In the genomic region with DNA sequence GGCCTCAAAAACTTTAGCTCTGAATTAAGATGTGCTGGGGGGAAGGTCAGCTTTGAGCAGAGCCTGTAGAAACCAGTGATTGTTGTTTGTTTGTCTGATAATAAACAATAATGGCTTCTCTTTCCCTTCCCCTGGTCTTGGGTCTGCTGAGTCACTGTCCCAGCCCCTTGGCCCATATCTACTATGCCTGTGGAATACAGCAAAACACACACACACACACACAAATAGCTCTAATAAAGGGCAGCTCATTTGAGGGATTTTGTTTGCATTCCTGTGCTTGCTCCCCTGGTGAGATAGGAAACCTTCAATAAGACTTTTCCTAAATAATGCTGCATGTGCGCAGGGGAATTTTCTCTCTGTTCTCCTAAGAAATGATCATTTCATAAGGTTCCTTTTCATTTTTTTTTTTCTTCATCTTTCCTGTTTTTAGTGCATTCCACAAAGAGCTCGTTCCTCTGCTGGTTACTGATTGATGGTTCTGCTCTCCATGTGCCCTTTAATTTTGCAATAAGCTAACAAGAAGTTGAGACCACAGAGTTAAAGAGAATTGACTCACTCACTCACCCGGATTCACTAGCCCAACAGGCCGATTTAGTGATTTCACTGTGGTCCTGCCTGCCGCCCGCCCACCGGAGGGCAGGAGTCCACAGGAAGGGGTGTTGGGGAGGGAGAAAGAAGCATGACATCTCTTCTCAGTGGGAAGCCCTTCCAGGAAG, we compare ENCODE assay signal across 8 mouse cellular contexts.
DNase-seq lines count a peak whose midpoint lies in the region; ATAC-seq and TF ChIP-seq lines count a peak whose summit lies in the region.

No protein-coding gene starts in this region.

- no peak overlapping the region for H3K9ac ChIP-seq in midbrain, embryonic 14.5 days (replicated peaks; ENCODE audit: low read length)
- H3K9ac ChIP-seq in lung, embryonic 14.5 days: no peak overlapping the region
- H3K9ac ChIP-seq in hindbrain, embryonic 13.5 days: no peak overlapping the region

- DNase-seq in midbrain, embryonic 10.5 days (ENCODE audit: low spot score): no peak
- no peak for DNase-seq in midbrain, embryonic 14.5 days
- DNase-seq in kidney, adult 11 months: peak; percentile 30
- peak; percentile 54 for DNase-seq in lung, embryonic 14.5 days
- no peak for DNase-seq in cerebellum, postnatal 25 days
- DNase-seq in layer of hippocampus, adult 8-10 months (ENCODE audit: low spot score in 2 of 2): no peak

- ATAC-seq in midbrain, embryonic 14.5 days (ENCODE audit: low FRiP score, low TSS enrichment): no peak
- peak; percentile 21; the same call in 1 of the 2 replicates for ATAC-seq in lung, embryonic 14.5 days (ENCODE audit: insufficient read depth)
- no peak for ATAC-seq in hindbrain, embryonic 13.5 days (ENCODE audit: low FRiP score)

- TF ChIP-seq CTCF in lung, embryonic 14.5 days (IDR thresholded peaks at IDR 0.05; ENCODE audit: low read depth): peak; percentile 35; the same call in 1 of the 2 replicates

- no peaks in the 10 kb centered on the region for H3K9me3 ChIP-seq in midbrain, embryonic 10.5 days (replicated peaks)
- H3K9me3 ChIP-seq in midbrain, embryonic 14.5 days (ENCODE audit: control insufficient read depth, low read length): no peaks in the 10 kb centered on the region
- H3K9me3 ChIP-seq in lung, embryonic 14.5 days (ENCODE audit: low read depth, low read length): no peaks in the 10 kb centered on the region
- H3K9me3 ChIP-seq in hindbrain, embryonic 13.5 days: no peaks in the 10 kb centered on the region

- peak overlapping the region; percentile 53; the same call in 1 of the 2 replicates for H3K27ac ChIP-seq in midbrain, embryonic 10.5 days (replicated peaks)
- H3K27ac ChIP-seq in midbrain, embryonic 14.5 days (replicated peaks; ENCODE audit: low read depth, low read length): no peak overlapping the region
- H3K27ac ChIP-seq in brown adipose tissue, adult 24 weeks (replicated peaks; ENCODE audit: low read depth, low read length): peak overlapping the region; percentile 80
- peak overlapping the region; percentile 84 for H3K27ac ChIP-seq in lung, embryonic 14.5 days (ENCODE audit: low read depth)
- no peak overlapping the region for H3K27ac ChIP-seq in hindbrain, embryonic 13.5 days

- H3K36me3 ChIP-seq in midbrain, embryonic 10.5 days: no peaks in the 10 kb centered on the region
- no peaks in the 10 kb centered on the region for H3K36me3 ChIP-seq in midbrain, embryonic 14.5 days (ENCODE audit: control insufficient read depth, insufficient read depth, low read length)
- H3K36me3 ChIP-seq in lung, embryonic 14.5 days (ENCODE audit: insufficient read depth): no peaks in the 10 kb centered on the region
- no peaks in the 10 kb centered on the region for H3K36me3 ChIP-seq in hindbrain, embryonic 13.5 days

- no peak overlapping the region for H3K4me3 ChIP-seq in midbrain, embryonic 10.5 days
- no peak overlapping the region for H3K4me3 ChIP-seq in midbrain, embryonic 14.5 days (replicated peaks; ENCODE audit: low read depth, low read length)
- H3K4me3 ChIP-seq in brown adipose tissue, adult 24 weeks (ENCODE audit: insufficient read depth, low read depth, low read length): no peak overlapping the region
- H3K4me3 ChIP-seq in lung, embryonic 14.5 days (ENCODE audit: low read depth, low read length): no peak overlapping the region
- no peak overlapping the region for H3K4me3 ChIP-seq in hindbrain, embryonic 13.5 days

- WGBS in midbrain, embryonic 10.5 days: 55% methylated on average over 7 of the region's 7 CpGs
- WGBS in midbrain, embryonic 14.5 days: 63% methylated on average over 7 of the region's 7 CpGs
- 37% methylated on average over 7 of the region's 7 CpGs for WGBS in lung, embryonic 14.5 days
- WGBS in hindbrain, embryonic 13.5 days: 53% methylated on average over 7 of the region's 7 CpGs

- H3K27me3 ChIP-seq in midbrain, embryonic 10.5 days (ENCODE audit: low read depth, poor library complexity, severe bottlenecking): no peaks in the 10 kb centered on the region
- H3K27me3 ChIP-seq in midbrain, embryonic 14.5 days (ENCODE audit: control insufficient read depth, insufficient read depth, low read length): no peaks in the 10 kb centered on the region
- no peaks in the 10 kb centered on the region for H3K27me3 ChIP-seq in lung, embryonic 14.5 days (ENCODE audit: insufficient read depth, low read length)
- no peaks in the 10 kb centered on the region for H3K27me3 ChIP-seq in hindbrain, embryonic 13.5 days

- H3K4me2 ChIP-seq in midbrain, embryonic 14.5 days (ENCODE audit: low read length): no peak overlapping the region
- 0 out of 2 replicates have a peak overlapping the region, but pooled peaks have one; percentile 11 for H3K4me2 ChIP-seq in lung, embryonic 14.5 days
- no peak overlapping the region for H3K4me2 ChIP-seq in hindbrain, embryonic 13.5 days

- H3K4me1 ChIP-seq in midbrain, embryonic 10.5 days: peaks cover 16% of the 10 kb centered on the region
- H3K4me1 ChIP-seq in midbrain, embryonic 14.5 days (ENCODE audit: control insufficient read depth, insufficient read depth, low read length): no peaks in the 10 kb centered on the region
- H3K4me1 ChIP-seq in brown adipose tissue, adult 24 weeks (ENCODE audit: control insufficient read depth, insufficient read depth, insufficient read length, low read length): peaks cover 3% of the 10 kb centered on the region; the same call in 1 of the 2 replicates
- 0 out of 2 replicates have a peak, but pooled peaks cover 3% of the 10 kb centered on the region for H3K4me1 ChIP-seq in lung, embryonic 14.5 days (ENCODE audit: insufficient read depth)
- H3K4me1 ChIP-seq in hindbrain, embryonic 13.5 days (replicated peaks): no peaks in the 10 kb centered on the region; the same call in 1 of the 2 replicates

Comparison
In these comparisons a context has a peak if more than half of its experiments do, and no peak if none do; other contexts are left out.
1. H3K27ac ChIP-seq: peak in midbrain, embryonic 10.5 days (single experiment), brown adipose tissue, adult 24 weeks (single experiment) and lung, embryonic 14.5 days (single experiment); none in midbrain, embryonic 14.5 days (single experiment) and hindbrain, embryonic 13.5 days (single experiment).
2. DNase-seq: peak in kidney, adult 11 months (single experiment) and lung, embryonic 14.5 days (single experiment); none in midbrain, embryonic 10.5 days (single experiment), midbrain, embryonic 14.5 days (single experiment), cerebellum, postnatal 25 days (0 of 2) and layer of hippocampus, adult 8-10 months (0 of 2).